Mouse (Mus musculus) neural tube, embryonic 14.5 days (tissue): ENCODE data around the gene Snapc4. TPM values are rescaled to one million over a fixed set of nuclear protein-coding genes. Genes with fewer than 3 reads are reported as not detected.

ENCODE experiments used
- ATAC-seq: fragments of 200-750 bp; cut with Nextera tagmentation; 2 replicates; pipeline ENCODE4 v1.8.0; 2017; ENCODE audit warnings: low read depth, mild to moderate bottlenecking, moderate TSS enrichment, moderate library complexity
- H3K27ac ChIP-seq: fragments of 300-500 bp; sonication (generic); 2 replicates; pipeline ENCODE4 v1.5.1; 2014; ENCODE audit warnings: low read depth, mild to moderate bottlenecking, control low read depth, low read length, moderate library complexity, mixed read lengths
- H3K27me3 ChIP-seq: fragments of 300-500 bp; sonication (generic); 2 replicates; pipeline ENCODE4 v1.6.1; 2014; ENCODE audit warnings: low read length; ENCODE audit not compliant: control insufficient read depth, insufficient read depth
- H3K36me3 ChIP-seq: fragments of 300-500 bp; sonication (generic); 2 replicates; pipeline ENCODE4 v1.6.1; 2014; ENCODE audit warnings: low read length, mixed read lengths; ENCODE audit not compliant: control insufficient read depth, insufficient read depth
- H3K4me1 ChIP-seq: fragments of 300-500 bp; sonication (generic); 2 replicates; pipeline ENCODE4 v1.6.1; 2014; ENCODE audit warnings: low read length; ENCODE audit not compliant: control insufficient read depth, insufficient read depth
- H3K4me2 ChIP-seq: fragments of 300-500 bp; sonication (generic); 2 replicates; pipeline ENCODE4 v1.6.1; 2014; ENCODE audit warnings: mild to moderate bottlenecking, low read depth, low read length, control low read depth
- H3K4me3 ChIP-seq: fragments of 300-500 bp; sonication (generic); 2 replicates; pipeline ENCODE4 v1.5.1; 2014; ENCODE audit warnings: low read depth, low read length, control low read depth, mixed read lengths
- H3K9ac ChIP-seq: fragments of 300-500 bp; sonication (generic); replicated peaks from 2 replicates; pipeline ENCODE4 v1.6.1; 2014; ENCODE audit warnings: low read depth, mild to moderate bottlenecking, control low read depth, low read length, mixed read lengths
- H3K9me3 ChIP-seq: fragments of 300-500 bp; sonication (generic); 2 replicates; pipeline ENCODE4 v1.6.1; 2016; ENCODE audit warnings: low read length; ENCODE audit not compliant: control insufficient read depth
- WGBS: fragments of 180-500 bp; shearing (Covaris S2); extraction: QIAGEN DNeasy Blood & Tissue Kit; methylation state at CpG from one replicate; pipeline ENCODE4 v1.1.7; 2014; 5-methylcytosine and 5-hydroxymethylcytosine counted together
- polyA plus RNA-seq: library from polyadenylated mRNA; unstranded; fragments of >200 nt; fragmentation: Nextera tagmentation; extraction: Ambion mirVana; gene quantifications from 2 replicates; pipeline ENCODE4 v1.2.1, GENCODE M21; 2014

The Snapc4 gene
- polyA plus RNA-seq, 1 experiment from 2014 or later = 30.9 TPM

- no peak overlapping the region for H3K4me3 ChIP-seq
- H3K4me1 ChIP-seq = no peaks in the 10 kb centered on the region
- no peaks in the 10 kb centered on the region for H3K9me3 ChIP-seq
- no peak overlapping the region for H3K4me2 ChIP-seq
- H3K27me3 ChIP-seq = no peaks in the 10 kb centered on the region
- no peak overlapping the region for H3K9ac ChIP-seq
- no peak overlapping the region for H3K27ac ChIP-seq
- 71% methylated on average over 8 of the region's 13 CpGs for WGBS
- ATAC-seq = peak; percentile 56
- peaks cover 45% of the 10 kb centered on the region for H3K36me3 ChIP-seq
These were observed 41.9 kb downstream of the Snapc4 start for GRCm38 (mm10) chr2:26338302-26339203.

GRCm38 (mm10) chr2:26330702-26331101, 49.8 kb downstream of the Snapc4 start:
- Histone ChIP-seq H3K4me2 (no peak overlapping the region), H3K36me3 (peaks cover 41% of the 10 kb centered on the region), H3K4me3 (no peak overlapping the region), H3K9me3 (no peaks in the 10 kb centered on the region), H3K27ac (peak overlapping the region; percentile 61), H3K9ac (no peak overlapping the region), H3K27me3 (no peaks in the 10 kb centered on the region), H3K4me1 (no peaks in the 10 kb centered on the region)
- 76% methylated on average over 6 of the region's 6 CpGs for WGBS
- no peak for ATAC-seq

GRCm38 (mm10) chr2:26330056-26330468, 50.4 kb downstream of the Snapc4 start:
- H3K9ac ChIP-seq = no peak overlapping the region
- WGBS = 79% methylated on average over 4 of the region's 4 CpGs

GRCm38 (mm10) chr2:26329402-26329801, 51.1 kb downstream of the Snapc4 start:
- Histone ChIP-seq H3K27me3 (no peaks in the 10 kb centered on the region), H3K4me1 (no peaks in the 10 kb centered on the region), H3K27ac (no peak overlapping the region), H3K36me3 (peaks cover 51% of the 10 kb centered on the region), H3K4me2 (no peak overlapping the region), H3K9ac (no peak overlapping the region), H3K9me3 (no peaks in the 10 kb centered on the region), H3K4me3 (no peak overlapping the region)
- no peak for ATAC-seq
- 52% methylated on average over 8 of the region's 8 CpGs for WGBS

More at GRCm38 (mm10) chr2:26330056-26330468, 50.4 kb downstream of the Snapc4 start:
- peak; percentile 32; the same call in 1 of the 2 replicates for ATAC-seq
- Histone ChIP-seq H3K36me3 (peaks cover 46% of the 10 kb centered on the region), H3K27me3 (no peaks in the 10 kb centered on the region), H3K4me2 (no peak overlapping the region), H3K9me3 (no peaks in the 10 kb centered on the region), H3K27ac (peak overlapping the region; percentile 61), H3K4me1 (no peaks in the 10 kb centered on the region), H3K4me3 (no peak overlapping the region)

GRCm38 (mm10) chr2:26327852-26328251, 52.6 kb downstream of the Snapc4 start:
- 86% methylated on average over 4 of the region's 4 CpGs for WGBS
- Histone ChIP-seq H3K36me3 (peaks cover 66% of the 10 kb centered on the region), H3K4me1 (no peaks in the 10 kb centered on the region), H3K27me3 (no peaks in the 10 kb centered on the region), H3K27ac (no peak overlapping the region), H3K4me3 (no peak overlapping the region), H3K9me3 (no peaks in the 10 kb centered on the region), H3K9ac (no peak overlapping the region), H3K4me2 (no peak overlapping the region)
- no peak for ATAC-seq

GRCm38 (mm10) chr2:26325386-26326181, 54.9 kb downstream of the Snapc4 start:
- Histone ChIP-seq H3K9ac (no peak overlapping the region), H3K4me3 (no peak overlapping the region), H3K27ac (no peak overlapping the region), H3K9me3 (no peaks in the 10 kb centered on the region), H3K4me2 (no peak overlapping the region), H3K4me1 (no peaks in the 10 kb centered on the region), H3K36me3 (peaks cover 57% of the 10 kb centered on the region), H3K27me3 (no peaks in the 10 kb centered on the region)
- WGBS = 69% methylated on average over 15 of the region's 15 CpGs
- ATAC-seq = peak; percentile 77; the same call in 1 of the 2 replicates

- Histone ChIP-seq H3K4me2 (no peak overlapping the region), H3K9me3 (no peaks in the 10 kb centered on the region), H3K27me3 (no peaks in the 10 kb centered on the region), H3K27ac (no peak overlapping the region), H3K36me3 (peaks cover 53% of the 10 kb centered on the region), H3K4me3 (no peak overlapping the region), H3K9ac (no peak overlapping the region), H3K4me1 (peaks cover 5% of the 10 kb centered on the region; the same call in 1 of the 2 replicates)
- 92% methylated on average over 2 of the region's 2 CpGs for WGBS
- ATAC-seq = no peak
These were observed 55.5 kb downstream of the Snapc4 start for GRCm38 (mm10) chr2:26324917-26325316.

GRCm38 (mm10) chr2:26323589-26324325, 56.7 kb downstream of the Snapc4 start:
- H3K27me3 ChIP-seq = no peaks in the 10 kb centered on the region
- ATAC-seq = no peak
- no peaks in the 10 kb centered on the region for H3K9me3 ChIP-seq
- 90% methylated on average over 13 of the region's 13 CpGs for WGBS
- peaks cover 46% of the 10 kb centered on the region for H3K36me3 ChIP-seq
- no peak overlapping the region for H3K27ac ChIP-seq
- H3K4me2 ChIP-seq = no peak overlapping the region
- H3K4me1 ChIP-seq = peaks cover 16% of the 10 kb centered on the region
- H3K9ac ChIP-seq = no peak overlapping the region
- no peak overlapping the region for H3K4me3 ChIP-seq
